Mouse (Mus musculus): ENCODE results near the gene Cfap126.
"Not testable (repeated sequence)": the region's sequence is repeated elsewhere in the genome, so short reads cannot be mapped to it uniquely, and the experiment has no call there.

- not testable (repeated sequence) for TF ChIP-seq CTCF (IDR thresholded peaks at IDR 0.05; ENCODE audit: control insufficient read depth, insufficient read depth, insufficient read length); MAX (IDR thresholded peaks at IDR 0.05); MYOD1 (IDR thresholded peaks at IDR 0.05; ENCODE audit: control insufficient read depth, insufficient read length, low read depth); MYOG (IDR thresholded peaks at IDR 0.05; ENCODE audit: control insufficient read depth, extremely low read depth, insufficient read length)
These were observed 49.1 kb upstream of the Cfap126 start, which contains the start of gene Fcgr3 for GRCm38 (mm10) chr1:171064491-171065242.
